Mouse (Mus musculus): Measurements from ENCODE around the gene Mkrn1. TPM values are rescaled to one million over a fixed set of nuclear protein-coding genes. Genes with fewer than 3 reads are reported as not detected.
"Not testable (repeated sequence)": the region's sequence is repeated elsewhere in the genome, so short reads cannot be mapped to it uniquely, and the experiment has no call there.

Mkrn1 gene
- polyA plus RNA-seq, 1 experiment from 2014 or later, result 154 TPM

DNA sequence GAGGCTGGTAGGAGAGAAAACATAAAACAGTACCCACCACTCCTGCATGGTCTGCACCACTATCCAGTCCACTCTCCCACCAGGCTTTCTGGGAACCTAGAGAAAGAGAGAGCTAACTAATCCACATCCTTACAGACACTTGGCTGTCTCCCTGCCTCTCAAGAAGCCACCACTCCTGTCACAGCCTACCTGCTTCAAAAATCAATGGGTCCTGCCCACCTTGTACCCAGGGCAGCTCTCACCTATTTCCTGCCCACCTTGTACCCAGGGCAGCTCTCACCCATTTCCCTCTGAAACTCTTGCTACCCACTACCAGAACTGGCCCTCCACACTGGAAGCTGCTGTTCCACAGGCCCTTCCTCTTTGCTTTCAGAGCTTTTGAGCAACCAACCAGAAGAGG, 48.2 kb downstream of the Mkrn1 start:
- TF ChIP-seq EP300 (IDR thresholded peaks at IDR 0.05; ENCODE audit: low read depth) (no peak), CTCF (IDR thresholded peaks at IDR 0.05; ENCODE audit: low read depth) (no peak)

DNA sequence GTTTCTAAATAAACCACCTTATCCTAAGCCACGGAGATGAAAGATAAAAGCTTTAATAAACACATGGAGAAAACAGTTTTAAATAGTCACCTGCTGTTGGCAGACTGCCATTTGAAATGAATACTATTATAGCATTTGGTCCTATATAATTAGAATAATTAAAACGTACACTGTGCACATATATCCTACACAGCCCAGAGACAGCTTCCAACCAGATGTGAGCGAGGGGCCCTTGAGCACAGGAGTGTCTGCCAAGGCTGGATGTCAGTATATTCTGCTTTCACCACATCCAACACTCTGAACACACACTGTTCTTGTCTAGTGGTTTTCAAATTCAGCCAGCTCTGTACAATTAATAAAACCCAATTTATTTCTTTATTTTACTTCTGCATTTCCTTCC, 50.6 kb downstream of the Mkrn1 start:
- no peak overlapping the region for H3K27ac ChIP-seq (ENCODE audit: low read depth)
- no peaks in the 10 kb centered on the region for H3K9me3 ChIP-seq (ENCODE audit: low read length)
- no peak for ATAC-seq
- H3K9ac ChIP-seq (replicated peaks), result no peak overlapping the region
- peaks cover 13% of the 10 kb centered on the region for H3K4me1 ChIP-seq (ENCODE audit: insufficient read depth)
- 83% methylated on average over 3 of the region's 3 CpGs for WGBS (ENCODE audit: insufficient replicate concordance)
- TF ChIP-seq EP300 (IDR thresholded peaks at IDR 0.05; ENCODE audit: low read depth), result no peak
- no peak for TF ChIP-seq CTCF (IDR thresholded peaks at IDR 0.05; ENCODE audit: low read depth)
- peaks cover 14% of the 10 kb centered on the region for H3K36me3 ChIP-seq (replicated peaks; ENCODE audit: insufficient read depth, low read length)
- no peak overlapping the region for H3K4me2 ChIP-seq (ENCODE audit: low read depth, low read length)
- H3K4me3 ChIP-seq (ENCODE audit: low read depth, low read length), result no peak overlapping the region
- H3K27me3 ChIP-seq (ENCODE audit: insufficient read depth, low read length), result no peaks in the 10 kb centered on the region
- DNase-seq, result no peak

More for the DNA sequence above, 48.2 kb downstream of the Mkrn1 start:
- Histone ChIP-seq H3K36me3 (replicated peaks; ENCODE audit: insufficient read depth, low read length) (0 out of 2 replicates have a peak, but pooled peaks cover 3% of the 10 kb centered on the region), H3K4me2 (ENCODE audit: low read depth, low read length) (no peak overlapping the region), H3K9me3 (ENCODE audit: low read length) (no peaks in the 10 kb centered on the region), H3K27me3 (ENCODE audit: insufficient read depth, low read length) (no peaks in the 10 kb centered on the region), H3K4me3 (ENCODE audit: low read depth, low read length) (no peak overlapping the region), H3K27ac (ENCODE audit: low read depth) (no peak overlapping the region), H3K9ac (replicated peaks) (no peak overlapping the region; the same call in 1 of the 2 replicates), H3K4me1 (ENCODE audit: insufficient read depth) (peaks cover 19% of the 10 kb centered on the region)
- no peak for ATAC-seq
- no peak for DNase-seq

DNA sequence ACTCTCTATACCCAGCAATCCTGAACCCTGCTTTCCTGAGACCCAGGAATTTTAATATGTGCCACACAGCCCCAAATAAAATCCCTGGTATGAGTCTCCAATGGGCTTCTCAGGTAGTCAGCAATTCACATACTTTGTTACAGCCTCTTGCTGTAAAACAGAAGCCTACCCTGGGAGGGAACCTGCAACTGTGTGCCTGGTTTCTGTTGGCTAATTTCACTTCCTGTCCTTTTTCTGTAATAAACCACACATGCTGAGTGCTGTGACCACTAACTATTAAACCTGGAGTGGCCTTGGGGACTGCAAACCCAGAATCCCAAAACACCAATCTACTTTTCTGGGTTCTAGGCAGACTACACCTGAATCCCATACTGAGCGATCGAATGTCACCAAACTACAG, 57.6 kb downstream of the Mkrn1 start:
- Histone ChIP-seq H3K9ac (replicated peaks) (no peak overlapping the region), H3K27me3 (ENCODE audit: insufficient read depth, low read length) (no peaks in the 10 kb centered on the region), H3K27ac (ENCODE audit: low read depth) (no peak overlapping the region), H3K9me3 (ENCODE audit: low read length) (no peaks in the 10 kb centered on the region), H3K4me2 (ENCODE audit: low read depth, low read length) (no peak overlapping the region), H3K4me3 (ENCODE audit: low read depth, low read length) (no peak overlapping the region), H3K4me1 (ENCODE audit: insufficient read depth) (no peaks in the 10 kb centered on the region; the same call in 1 of the 2 replicates), H3K36me3 (replicated peaks; ENCODE audit: insufficient read depth, low read length) (peaks cover 29% of the 10 kb centered on the region)
- ATAC-seq, result no peak
- no peak for TF ChIP-seq CTCF (IDR thresholded peaks at IDR 0.05; ENCODE audit: low read depth)
- TF ChIP-seq EP300 (IDR thresholded peaks at IDR 0.05; ENCODE audit: low read depth), result no peak
- WGBS (ENCODE audit: insufficient replicate concordance), result 80% methylated on average over 2 of the region's 2 CpGs
- DNase-seq, result no peak

DNA sequence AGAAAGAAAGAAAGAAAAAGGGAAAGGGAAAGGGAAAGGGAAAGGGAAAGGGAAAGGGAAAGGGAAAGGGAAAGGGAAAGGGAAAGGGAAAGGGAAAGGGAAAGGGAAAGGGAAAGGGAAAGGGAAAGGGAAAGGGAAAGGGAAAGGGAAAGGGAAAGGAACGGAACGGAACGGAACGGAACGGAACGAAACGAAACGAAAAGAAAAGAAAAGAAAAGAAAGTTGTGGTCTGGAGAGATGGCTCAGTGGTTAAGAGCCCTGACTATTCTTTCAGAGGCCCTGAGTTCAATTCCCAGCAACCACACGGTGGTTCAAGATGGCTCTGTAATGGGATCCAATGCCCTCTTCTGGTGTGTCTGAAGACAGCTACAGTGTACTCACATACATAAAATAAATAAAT, 61.1 kb downstream of the Mkrn1 start:
- not testable (repeated sequence) for H3K4me1 ChIP-seq (ENCODE audit: insufficient read depth); ATAC-seq; H3K9me3 ChIP-seq (ENCODE audit: low read length)

DNA sequence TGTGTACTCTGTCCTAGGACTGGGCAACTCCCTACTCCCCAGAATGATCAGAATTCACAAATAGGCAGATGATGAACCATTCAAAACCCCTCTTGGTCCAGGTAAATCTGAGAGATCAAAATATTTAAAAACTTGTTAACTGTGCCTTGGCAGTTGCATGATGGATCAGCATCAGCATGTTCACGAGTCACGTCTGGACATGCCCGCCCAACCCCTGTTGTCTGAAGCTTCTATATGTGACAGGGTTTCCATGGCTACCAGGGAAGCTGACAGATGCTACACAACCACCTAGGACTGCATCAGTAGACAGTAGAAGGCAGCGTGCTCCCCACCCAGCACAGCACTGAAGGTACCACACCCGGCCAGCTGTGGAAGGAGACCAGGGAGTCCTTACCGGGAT, 71.3 kb downstream of the Mkrn1 start:
- no peaks in the 10 kb centered on the region for H3K27me3 ChIP-seq (ENCODE audit: insufficient read depth, low read length)
- ATAC-seq, result no peak
- DNase-seq, result no peak
- TF ChIP-seq CTCF (IDR thresholded peaks at IDR 0.05; ENCODE audit: low read depth) (no peak), EP300 (IDR thresholded peaks at IDR 0.05; ENCODE audit: low read depth) (no peak)
- H3K4me1 ChIP-seq (ENCODE audit: insufficient read depth), result no peaks in the 10 kb centered on the region
- H3K9ac ChIP-seq (replicated peaks), result no peak overlapping the region
- no peak overlapping the region for H3K27ac ChIP-seq (ENCODE audit: low read depth)
- WGBS (ENCODE audit: insufficient replicate concordance), result 82% methylated on average over 6 of the region's 6 CpGs
- H3K9me3 ChIP-seq (ENCODE audit: low read length), result no peaks in the 10 kb centered on the region
- H3K4me2 ChIP-seq (ENCODE audit: low read depth, low read length), result no peak overlapping the region
- peaks cover 16% of the 10 kb centered on the region for H3K36me3 ChIP-seq (replicated peaks; ENCODE audit: insufficient read depth, low read length)
- no peak overlapping the region for H3K4me3 ChIP-seq (ENCODE audit: low read depth, low read length)

More for the DNA sequence above, 61.1 kb downstream of the Mkrn1 start:
- H3K9ac ChIP-seq (replicated peaks); H3K4me3 ChIP-seq (ENCODE audit: low read depth, low read length); H3K4me2 ChIP-seq (ENCODE audit: low read depth, low read length); DNase-seq; H3K27ac ChIP-seq (ENCODE audit: low read depth); H3K27me3 ChIP-seq (ENCODE audit: insufficient read depth, low read length): not testable (repeated sequence)
- WGBS (ENCODE audit: insufficient replicate concordance), result 94% methylated on average over 9 of the region's 9 CpGs
- peaks cover 23% of the 10 kb centered on the region for H3K36me3 ChIP-seq (replicated peaks; ENCODE audit: insufficient read depth, low read length)

DNA sequence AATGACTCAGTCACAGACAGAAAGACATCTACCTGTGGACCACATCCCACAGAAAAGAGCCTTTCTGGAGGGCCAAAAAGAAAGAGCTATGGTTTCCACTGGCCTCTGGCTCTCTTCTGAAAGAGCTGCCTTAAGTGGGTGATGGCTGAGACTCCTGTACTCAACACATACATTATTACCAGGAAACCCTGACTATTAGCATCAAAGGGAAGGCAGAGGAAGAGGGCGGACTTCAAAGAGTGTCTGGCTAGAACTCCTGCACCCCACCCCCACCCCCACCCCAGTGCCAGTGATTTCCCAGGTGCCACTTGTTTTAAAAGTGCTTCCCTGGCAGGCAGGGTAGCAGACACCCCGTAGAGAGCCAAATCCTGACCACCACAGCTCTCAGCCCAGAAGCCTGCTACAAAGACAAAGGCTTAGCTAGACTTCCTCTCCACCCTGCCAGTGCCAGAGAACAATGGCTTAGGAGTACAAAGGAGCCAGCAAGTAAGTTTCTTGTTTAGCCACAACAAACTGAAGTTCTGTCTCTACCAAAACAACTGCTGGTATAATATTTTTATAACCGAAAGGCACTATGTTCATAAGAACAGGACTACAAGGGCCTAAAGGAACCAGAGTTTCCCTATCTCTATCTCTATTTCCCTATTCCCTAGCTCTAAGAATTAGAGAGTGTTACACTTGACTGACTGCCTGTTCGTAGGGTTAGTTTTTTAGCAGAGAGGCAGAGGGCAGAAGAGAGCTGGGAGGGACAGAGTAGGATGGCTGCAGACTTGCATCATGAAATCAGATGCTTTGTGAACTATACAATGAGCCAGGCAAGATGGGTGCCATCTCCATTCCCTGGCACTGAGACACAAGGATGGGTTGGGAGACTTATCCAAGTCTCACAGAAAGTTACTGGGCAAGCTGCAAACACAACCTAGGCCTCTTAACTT, 72.1 kb downstream of the Mkrn1 start:
- Histone ChIP-seq H3K9me3 (ENCODE audit: low read length) (no peaks in the 10 kb centered on the region), H3K36me3 (replicated peaks; ENCODE audit: insufficient read depth, low read length) (peaks cover 21% of the 10 kb centered on the region), H3K9ac (replicated peaks) (no peak overlapping the region), H3K27me3 (ENCODE audit: insufficient read depth, low read length) (no peaks in the 10 kb centered on the region), H3K4me1 (ENCODE audit: insufficient read depth) (no peaks in the 10 kb centered on the region), H3K4me2 (ENCODE audit: low read depth, low read length) (no peak overlapping the region), H3K27ac (ENCODE audit: low read depth) (no peak overlapping the region), H3K4me3 (ENCODE audit: low read depth, low read length) (no peak overlapping the region)
- DNase-seq (no peak), ATAC-seq (no peak)
- 57% methylated on average over 4 of the region's 4 CpGs for WGBS (ENCODE audit: insufficient replicate concordance)
- TF ChIP-seq EP300 (IDR thresholded peaks at IDR 0.05; ENCODE audit: low read depth), result no peak
- TF ChIP-seq CTCF (IDR thresholded peaks at IDR 0.05; ENCODE audit: low read depth), result peak; percentile 35

Other genes with a start within 250 kb of the Mkrn1 start
- gene Kdm7a, start 213.7 kb downstream of the Mkrn1 start, polyA plus RNA-seq (2015; fragmentation: Nextera tagmentation; extraction: Ambion mirVana), result 3.6 and 4.2 TPM in 2 replicates
- 13.9 and 16.0 TPM in 2 replicates for gene Slc37a3, start 42.8 kb downstream of the Mkrn1 start, polyA plus RNA-seq (2015; fragmentation: Nextera tagmentation; extraction: Ambion mirVana)
- 0.95 and 1.1 TPM in 2 replicates for gene Rab19, start 39.3 kb downstream of the Mkrn1 start, polyA plus RNA-seq (2015; fragmentation: Nextera tagmentation; extraction: Ambion mirVana)
- 1.6 TPM in 2 replicates for gene Dennd2a, start 137.4 kb upstream of the Mkrn1 start, polyA plus RNA-seq (2015; fragmentation: Nextera tagmentation; extraction: Ambion mirVana)
- 15.8 and 17.1 TPM in 2 replicates for gene Adck2, start 153.4 kb upstream of the Mkrn1 start, polyA plus RNA-seq (2015; fragmentation: Nextera tagmentation; extraction: Ambion mirVana)
- 1.2 and 1.9 TPM in 2 replicates for gene Gm42420, start 165.3 kb upstream of the Mkrn1 start, polyA plus RNA-seq (2015; fragmentation: Nextera tagmentation; extraction: Ambion mirVana)
- 248 and 260 TPM in 2 replicates for gene Ndufb2, start 172.1 kb upstream of the Mkrn1 start, polyA plus RNA-seq (2015; fragmentation: Nextera tagmentation; extraction: Ambion mirVana)